Mouse (Mus musculus): ENCODE measurements at regions not wholly inside any gene's neighbourhood (a gene's known extent, or its start where the extent isn't known, plus 50 kb on each side); places are given as distances from the start of the nearest gene placed in this dataset.

DNA sequence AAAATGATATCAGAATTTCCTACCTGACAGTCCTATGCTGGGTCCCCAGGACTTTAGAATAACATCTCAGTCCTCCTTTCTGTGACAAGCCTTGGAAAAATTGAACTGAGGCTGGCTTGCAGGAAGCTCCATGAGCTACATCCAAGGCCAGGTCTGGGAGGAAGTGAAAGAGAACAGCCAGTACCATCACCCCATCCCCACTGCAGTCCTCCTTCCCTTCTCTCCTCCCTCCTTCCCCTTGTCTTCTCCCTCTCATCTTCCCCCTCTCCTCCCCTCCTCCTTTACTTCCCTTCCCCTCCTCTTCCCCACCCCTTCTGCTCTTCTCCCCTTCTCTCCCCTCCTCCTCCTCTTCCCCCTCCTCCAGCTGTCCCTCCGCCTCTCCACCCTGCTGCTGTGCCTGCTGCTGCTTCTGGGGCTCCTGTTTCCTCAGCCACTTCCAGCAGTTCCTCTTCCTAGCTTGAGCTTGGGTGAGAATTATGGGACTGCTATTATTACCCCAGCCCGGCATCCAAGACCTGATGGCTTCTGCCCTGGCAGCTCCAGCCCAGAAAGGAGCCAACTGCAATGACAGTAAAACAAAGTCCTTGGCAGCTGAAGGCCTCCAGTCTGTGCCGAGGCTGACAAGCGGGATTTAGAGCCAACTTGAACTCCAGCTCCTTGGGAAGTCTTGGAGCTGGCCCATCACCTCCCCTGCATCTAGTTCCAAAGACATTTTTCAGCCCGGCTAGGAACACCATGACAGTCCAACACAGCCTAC, 120.8 kb downstream of the Cdc5l start:
- TF ChIP-seq POLR2A (IDR thresholded peaks at IDR 0.05; ENCODE audit: extremely low read depth, insufficient read depth, low read length) (no peak), CTCF (IDR thresholded peaks at IDR 0.05; ENCODE audit: extremely low read depth, insufficient read depth, low read length) (no peak)

All from cortical plate, adult 2 months (tissue).